Mouse (Mus musculus) heart, adult 8-10 months (tissue): ENCODE data around the gene Ppp3ca. TPM values are rescaled to one million over a fixed set of nuclear protein-coding genes. Genes with fewer than 3 reads are reported as not detected.

Source experiments
- microRNA-seq: library from miRNA; unstranded; fragments of <30 nt; microRNA quantifications from one replicate; pipeline ENCODE4 v1.2.0, GENCODE M21; 2022
- total RNA-seq, 4 experiments: library from RNA; stranded (reverse); gene quantifications; 2 replicates each; pipeline ENCODE4 v1.2.4; 2022

Ppp3ca gene
- total RNA-seq, 4 experiments from 2014 or later = 41.7 to 49.2 (median 43.8) TPM

Small RNA genes lying within 50 kb of the gene (microRNA-seq; reads per million reads assigned to microRNA genes)
- not detected for gene Gm44327
